Mouse (Mus musculus) heart, postnatal 0 days (tissue): ENCODE measurements around the gene Nupl2. TPM values are rescaled to one million over a fixed set of nuclear protein-coding genes. Genes with fewer than 3 reads are reported as not detected.

Experiments used
- ATAC-seq: fragments of 200-750 bp; cut with Nextera tagmentation; 2 replicates; pipeline ENCODE4 v1.8.0; 2017; ENCODE audit warnings: low read depth, moderate number of reproducible peaks, moderate library complexity; ENCODE audit not compliant: insufficient read depth
- DNase-seq: peaks from one replicate; pipeline ENCODE4 v3.0.0-alpha.2; 2016; ENCODE audit warnings: low spot score
- H3K27ac ChIP-seq: fragments of 300-500 bp; sonication (generic); 2 replicates; pipeline ENCODE4 v1.5.1; 2014; ENCODE audit warnings: low read depth, mild to moderate bottlenecking
- H3K27me3 ChIP-seq: fragments of 300-500 bp; sonication (generic); 2 replicates; pipeline ENCODE4 v1.6.1; 2014; ENCODE audit warnings: low read length, mixed read lengths; ENCODE audit not compliant: control insufficient read depth, insufficient read depth
- H3K36me3 ChIP-seq: fragments of 300-500 bp; sonication (generic); replicated peaks from 2 replicates; pipeline ENCODE4 v1.6.1; 2014; ENCODE audit warnings: low read length, mixed read lengths; ENCODE audit not compliant: control insufficient read depth, insufficient read depth
- H3K4me1 ChIP-seq: fragments of 300-500 bp; sonication (generic); 2 replicates; pipeline ENCODE4 v1.6.1; 2014; ENCODE audit warnings: antibody characterized with exemption; ENCODE audit not compliant: control insufficient read depth, insufficient read depth
- H3K4me2 ChIP-seq: fragments of 300-500 bp; sonication (generic); 2 replicates; pipeline ENCODE4 v1.6.1; 2014; ENCODE audit warnings: low read depth, mild to moderate bottlenecking, low read length, moderate library complexity
- H3K4me3 ChIP-seq: fragments of 300-500 bp; sonication (generic); 2 replicates; pipeline ENCODE4 v1.5.1; 2014; ENCODE audit warnings: low read depth, low read length
- H3K9ac ChIP-seq: fragments of 300-500 bp; sonication (generic); replicated peaks from 2 replicates; pipeline ENCODE4 v1.6.1; 2014; ENCODE audit warnings: low read depth, low read length, mixed read lengths
- H3K9me3 ChIP-seq: fragments of 300-500 bp; sonication (generic); replicated peaks from 2 replicates; pipeline ENCODE4 v1.6.1; 2016; ENCODE audit warnings: low read length; ENCODE audit not compliant: control insufficient read depth
- CTCF ChIP-seq: IDR thresholded peaks from 2 replicates; pipeline ENCODE4 v1.5.1; 2016; ENCODE audit warnings: antibody characterized with exemption, control low read depth, low read depth
- EP300 ChIP-seq: IDR thresholded peaks from 2 replicates; pipeline ENCODE4 v1.6.1; 2016; ENCODE audit warnings: antibody characterized with exemption, low read depth
- WGBS: fragments of 180-500 bp; shearing (Covaris S2); extraction: QIAGEN DNeasy Blood & Tissue Kit; methylation state at CpG from one replicate; pipeline ENCODE4 v1.1.7; 2014; 5-methylcytosine and 5-hydroxymethylcytosine counted together
- polyA plus RNA-seq: library from polyadenylated mRNA; unstranded; fragments of >200 nt; fragmentation: Nextera tagmentation; extraction: Ambion mirVana; gene quantifications from 2 replicates; pipeline ENCODE4 v1.2.1, GENCODE M21; 2015
- total RNA-seq: library from RNA; depleted of rRNA; stranded (reverse); fragments of >200 nt; gene quantifications from 2 replicates; pipeline ENCODE4 v1.2.3, GENCODE M21; 2014; ENCODE audit warnings: low replicate concordance

The Nupl2 gene
- total and polyA plus RNA-seq, 2 experiments from 2014 or later = 7.3 to 11.5 TPM

DNA sequence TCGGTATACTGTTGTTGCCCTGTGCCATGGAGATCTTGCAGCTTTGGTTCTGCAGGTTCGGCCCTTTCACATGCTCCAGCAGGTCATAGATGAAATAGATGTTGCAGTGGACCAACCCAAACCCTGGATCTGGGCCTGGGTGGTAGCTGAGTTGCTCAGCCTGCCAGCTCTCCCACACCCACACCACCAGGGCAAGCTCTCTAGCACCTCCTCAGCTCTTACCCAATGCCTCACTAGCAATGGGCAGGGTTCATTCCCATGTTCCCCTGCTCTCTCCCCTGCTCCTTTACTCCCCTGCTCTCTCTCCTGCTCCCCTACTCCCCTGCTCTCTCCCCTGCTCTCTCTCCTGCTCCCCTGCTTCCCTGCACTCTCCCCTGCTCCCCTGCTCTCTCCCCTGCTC, 27.1 kb downstream of the Nupl2 start:
- no peaks in the 10 kb centered on the region for H3K9me3 ChIP-seq
- H3K27ac ChIP-seq = no peak overlapping the region
- ATAC-seq (no peak), DNase-seq (no peak)
- no peaks in the 10 kb centered on the region for H3K27me3 ChIP-seq
- no peaks in the 10 kb centered on the region for H3K36me3 ChIP-seq
- no peak overlapping the region for H3K9ac ChIP-seq
- no peaks in the 10 kb centered on the region for H3K4me1 ChIP-seq
- no peak overlapping the region for H3K4me2 ChIP-seq
- no peak overlapping the region for H3K4me3 ChIP-seq
- WGBS = 80% methylated on average over 2 of the region's 2 CpGs
- TF ChIP-seq CTCF = no peak
- TF ChIP-seq EP300 = no peak

DNA sequence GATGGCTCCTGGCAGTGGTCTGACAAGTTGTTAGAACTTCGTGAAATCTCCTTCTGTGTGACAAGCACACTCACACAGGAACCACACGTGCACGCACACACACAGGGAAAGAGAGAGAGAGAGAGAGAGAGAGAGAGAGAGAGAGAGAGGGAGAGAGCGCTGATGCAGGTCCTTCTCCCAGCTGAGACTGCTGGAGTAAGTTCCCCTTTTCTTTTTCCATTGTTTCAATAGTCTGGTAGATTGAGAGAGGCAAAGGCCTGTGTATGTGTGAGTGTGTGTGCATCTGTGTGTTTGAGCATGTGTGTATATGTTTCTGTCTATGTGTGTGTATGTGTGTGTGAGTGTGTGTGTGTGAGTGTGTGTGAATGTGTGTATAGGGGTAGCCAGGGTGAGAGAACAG, 36.2 kb downstream of the Nupl2 start:
- H3K27me3 ChIP-seq = no peaks in the 10 kb centered on the region
- no peak overlapping the region for H3K4me3 ChIP-seq
- no peak overlapping the region for H3K27ac ChIP-seq
- no peaks in the 10 kb centered on the region for H3K36me3 ChIP-seq
- no peaks in the 10 kb centered on the region for H3K9me3 ChIP-seq
- H3K4me2 ChIP-seq = no peak overlapping the region
- TF ChIP-seq EP300 = no peak
- TF ChIP-seq CTCF = no peak
- ATAC-seq = no peak
- no peak overlapping the region for H3K9ac ChIP-seq
- WGBS = 70% methylated on average over 4 of the region's 4 CpGs
- DNase-seq = no peak
- no peaks in the 10 kb centered on the region for H3K4me1 ChIP-seq

DNA sequence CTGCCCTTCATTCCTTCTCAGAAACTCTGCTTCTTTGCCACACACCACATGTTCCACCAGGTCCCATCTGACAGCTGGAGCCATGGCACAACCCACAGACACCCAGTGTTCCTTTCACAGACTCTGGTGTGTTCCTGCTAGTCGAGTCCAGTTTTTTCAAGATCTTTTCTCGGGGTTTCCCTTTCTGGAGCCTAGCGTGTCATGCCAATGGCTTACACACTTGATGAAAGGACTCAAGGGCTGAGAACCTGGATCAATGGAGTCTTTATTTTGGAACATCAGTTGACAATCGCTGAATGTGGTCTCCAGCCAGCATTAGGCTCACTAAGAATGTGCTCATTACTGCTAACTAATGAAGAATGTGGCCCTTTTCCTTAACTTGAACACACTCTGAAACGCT, 37.7 kb downstream of the Nupl2 start:
- H3K9me3 ChIP-seq = no peaks in the 10 kb centered on the region
- H3K27ac ChIP-seq = no peak overlapping the region
- H3K27me3 ChIP-seq = no peaks in the 10 kb centered on the region
- H3K4me2 ChIP-seq = no peak overlapping the region
- no peak overlapping the region for H3K9ac ChIP-seq
- TF ChIP-seq EP300 (no peak), CTCF (no peak)
- H3K4me3 ChIP-seq = no peak overlapping the region
- 76% methylated on average over 5 of the region's 5 CpGs for WGBS
- ATAC-seq (no peak), DNase-seq (no peak)
- H3K36me3 ChIP-seq = no peaks in the 10 kb centered on the region
- H3K4me1 ChIP-seq = no peaks in the 10 kb centered on the region

DNA sequence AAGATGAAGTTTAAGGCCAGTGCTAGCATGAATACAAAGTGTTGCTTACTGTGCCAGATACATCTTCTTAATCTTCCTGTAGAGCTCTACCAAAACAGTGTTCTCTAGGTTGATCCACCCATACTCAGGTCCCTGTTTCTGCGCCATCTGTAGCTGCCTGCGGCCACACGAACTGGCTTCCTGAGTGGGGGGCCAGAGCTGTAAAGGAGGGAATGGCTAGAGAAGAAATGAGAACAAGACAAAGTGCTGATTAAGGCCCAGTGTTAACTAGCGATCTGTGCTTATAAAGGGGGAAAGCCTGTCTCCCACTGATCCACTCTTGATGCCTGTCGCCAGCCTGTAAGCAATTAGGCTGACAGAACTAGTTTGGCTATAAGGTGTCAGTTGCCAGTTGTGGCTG, 38.5 kb downstream of the Nupl2 start:
- ATAC-seq (no peak), DNase-seq (no peak)
- Histone ChIP-seq H3K27me3 (no peaks in the 10 kb centered on the region), H3K9me3 (no peaks in the 10 kb centered on the region), H3K4me1 (no peaks in the 10 kb centered on the region), H3K4me2 (no peak overlapping the region), H3K36me3 (no peaks in the 10 kb centered on the region), H3K4me3 (no peak overlapping the region), H3K9ac (no peak overlapping the region), H3K27ac (no peak overlapping the region)
- TF ChIP-seq CTCF (no peak), EP300 (no peak)
- WGBS = 81% methylated on average over 5 of the region's 5 CpGs

DNA sequence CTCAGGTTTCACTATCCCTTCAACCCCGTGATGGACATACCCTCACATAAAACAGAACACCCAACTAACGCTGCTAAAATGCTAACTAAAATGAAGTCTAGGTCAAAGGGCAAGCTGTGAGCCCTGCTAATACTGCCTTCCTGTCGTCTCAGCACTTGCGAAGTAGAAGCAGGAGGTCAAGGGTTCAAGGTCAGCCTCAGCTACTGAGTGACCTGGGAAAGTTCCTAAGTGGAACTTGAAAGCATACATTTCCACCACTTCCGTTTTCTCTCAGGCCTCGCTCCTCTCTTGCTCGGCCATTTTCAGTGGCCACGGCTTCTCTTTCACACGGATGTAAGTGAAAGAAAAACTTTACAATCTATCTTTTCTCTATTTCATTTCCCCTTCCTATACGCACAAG, 43.2 kb downstream of the Nupl2 start:
- 59% methylated on average over 10 of the region's 10 CpGs for WGBS
- no peaks in the 10 kb centered on the region for H3K36me3 ChIP-seq
- no peak for TF ChIP-seq CTCF
- no peak for TF ChIP-seq EP300
- H3K4me1 ChIP-seq = no peaks in the 10 kb centered on the region
- no peak for ATAC-seq
- no peak for DNase-seq
- no peaks in the 10 kb centered on the region for H3K9me3 ChIP-seq
- H3K27me3 ChIP-seq = no peaks in the 10 kb centered on the region
- H3K4me2 ChIP-seq = no peak overlapping the region
- no peak overlapping the region for H3K27ac ChIP-seq
- H3K9ac ChIP-seq = no peak overlapping the region
- no peak overlapping the region for H3K4me3 ChIP-seq

DNA sequence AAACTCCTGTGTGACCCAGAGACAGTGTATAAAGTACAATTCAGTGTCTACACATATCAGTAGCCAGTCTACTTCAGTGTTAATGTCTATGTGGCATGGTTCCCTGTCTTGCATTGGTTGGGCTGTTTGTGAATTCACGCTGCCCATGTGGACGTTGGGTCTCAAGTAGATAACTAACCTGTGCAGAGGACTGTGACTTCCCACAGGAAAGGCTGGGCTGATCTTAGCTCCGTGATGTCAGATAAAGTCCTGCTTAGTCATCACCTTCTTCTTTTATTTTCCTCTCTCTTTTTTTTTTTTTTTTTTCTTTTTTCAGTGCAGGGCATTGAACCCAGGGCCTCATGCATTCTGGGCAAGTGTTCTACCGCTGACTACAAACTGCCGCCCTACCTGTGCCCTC, 43.7 kb downstream of the Nupl2 start:
- TF ChIP-seq CTCF (no peak), EP300 (no peak)
- no peaks in the 10 kb centered on the region for H3K36me3 ChIP-seq
- ATAC-seq (no peak), DNase-seq (no peak)
- no peak overlapping the region for H3K4me3 ChIP-seq
- H3K9ac ChIP-seq = no peak overlapping the region
- no peaks in the 10 kb centered on the region for H3K4me1 ChIP-seq
- H3K27ac ChIP-seq = no peak overlapping the region
- no peak overlapping the region for H3K4me2 ChIP-seq
- 79% methylated on average over 5 of the region's 5 CpGs for WGBS
- H3K27me3 ChIP-seq = no peaks in the 10 kb centered on the region
- H3K9me3 ChIP-seq = no peaks in the 10 kb centered on the region
